Mouse (Mus musculus) CH12.LX (cell line): Measurements from ENCODE around the gene Gclm. TPM values are rescaled to one million over a fixed set of nuclear protein-coding genes. Genes with fewer than 3 reads are reported as not detected.

Source experiments
- DNase-seq: peaks from one replicate; pipeline ENCODE4 v3.0.0-alpha.2; 2013; ENCODE audit errors: extremely low read depth
- H3K27ac ChIP-seq: 2 replicates; pipeline ENCODE4 v1.5.1; 2012; ENCODE audit warnings: low read depth, mild to moderate bottlenecking, control low read depth, moderate library complexity; ENCODE audit not compliant: insufficient read depth
- H3K27me3 ChIP-seq: replicated peaks from 2 replicates; pipeline ENCODE3; 2012; ENCODE audit warnings: inconsistent platforms
- H3K36me3 ChIP-seq, 2 experiments: replicated peaks in 1 of 2; 2 replicates each; pipeline versions ENCODE3 to v1.6.1; 2012; ENCODE audit warnings: inconsistent platforms in 1 of 2, low read length in 1 of 2, mild to moderate bottlenecking in 1 of 2, mixed read lengths in 1 of 2, moderate library complexity in 1 of 2; ENCODE audit not compliant: control insufficient read depth in 1 of 2, insufficient read depth in 1 of 2
- H3K4me1 ChIP-seq, 2 experiments: 2 replicates each; pipeline ENCODE4 v1.6.1; 2012; ENCODE audit warnings: inconsistent platforms in 1 of 2, moderate library complexity in 1 of 2; ENCODE audit not compliant: insufficient read depth in 2 of 2, control insufficient read depth in 1 of 2
- H3K4me2 ChIP-seq: 2 replicates; pipeline ENCODE4 v1.6.1; 2012; ENCODE audit warnings: low read depth, mild to moderate bottlenecking, control low read depth; ENCODE audit not compliant: poor library complexity, insufficient read depth, severe bottlenecking
- H3K4me3 ChIP-seq, 3 experiments: fragments of 150-350 bp in 1 of 3; sonication (generic) in 1 of 3; replicated peaks in 1 of 3; 2 replicates each; pipeline versions ENCODE3 to v1.5.1; 2011 to 2012; ENCODE audit warnings: low read depth in 2 of 3, low read length in 2 of 3, mild to moderate bottlenecking in 2 of 3, moderate library complexity in 2 of 3, control low read depth in 1 of 3, improper control_type of control experiment in 1 of 3, inconsistent platforms in 1 of 3, mixed read lengths in 1 of 3; ENCODE audit not compliant: poor library complexity in 1 of 3
- H3K79me2 ChIP-seq: replicated peaks from 2 replicates; pipeline ENCODE4 v1.6.1; 2012; ENCODE audit warnings: mild to moderate bottlenecking, moderate library complexity; ENCODE audit not compliant: control insufficient read depth, poor library complexity, insufficient read depth, severe bottlenecking; ENCODE audit errors: extremely low read depth
- H3K9ac ChIP-seq: 2 replicates; pipeline ENCODE4 v1.6.1; 2012; ENCODE audit warnings: low read depth, mild to moderate bottlenecking, control low read depth, moderate library complexity; ENCODE audit not compliant: insufficient read depth
- H3K9me3 ChIP-seq: replicated peaks from 2 replicates; pipeline ENCODE3; 2012; ENCODE audit warnings: low read length, inconsistent platforms, mixed read lengths
- CTCF ChIP-seq, 2 experiments: IDR thresholded peaks in 1 of 2; conservative IDR thresholded peaks in 1 of 2; 2 replicates each; pipeline ENCODE4 v1.5.1; 2011 to 2012; ENCODE audit warnings: low read depth in 2 of 2, low read length in 2 of 2, improper control_type of control experiment in 1 of 2, inconsistent platforms in 1 of 2, mild to moderate bottlenecking in 1 of 2, moderate library complexity in 1 of 2
- ELF1 ChIP-seq: IDR thresholded peaks from 2 replicates; pipeline ENCODE4 v1.6.1; 2014; ENCODE audit warnings: low read depth, mild to moderate bottlenecking, inconsistent platforms, low read length, improper control_type of control experiment
- EP300 ChIP-seq: IDR thresholded peaks from 2 replicates; pipeline ENCODE4 v1.6.1; 2011; ENCODE audit warnings: low read length, improper control_type of control experiment
- HCFC1 ChIP-seq: IDR thresholded peaks from 2 replicates; pipeline ENCODE4 v1.6.1; 2012; ENCODE audit warnings: low read depth, mild to moderate bottlenecking, inconsistent platforms, low read length, improper control_type of control experiment
- JUND ChIP-seq: conservative IDR thresholded peaks from 2 replicates; pipeline ENCODE4 v1.6.1; 2011; ENCODE audit warnings: low read depth, low read length, improper control_type of control experiment
- KAT2A ChIP-seq: IDR thresholded peaks from 2 replicates; pipeline ENCODE4 v1.6.1; 2012; ENCODE audit warnings: low read length, improper control_type of control experiment, inconsistent platforms; ENCODE audit not compliant: insufficient replicate concordance
- MXI1 ChIP-seq: IDR thresholded peaks from 2 replicates; pipeline ENCODE4 v1.6.1; 2011; ENCODE audit warnings: mild to moderate bottlenecking, low read depth, low read length, improper control_type of control experiment
- NELFE ChIP-seq: IDR thresholded peaks from 2 replicates; pipeline ENCODE4 v1.6.1; 2011; ENCODE audit warnings: low read depth, low read length, improper control_type of control experiment
- NRF1 ChIP-seq: IDR thresholded peaks from 2 replicates; pipeline ENCODE4 v1.6.1; 2014; ENCODE audit warnings: low read depth, mild to moderate bottlenecking, inconsistent platforms, low read length, improper control_type of control experiment, moderate library complexity
- POLR2AphosphoS2 ChIP-seq: IDR thresholded peaks from 2 replicates; pipeline ENCODE4 v1.6.1; 2011; ENCODE audit warnings: low read depth, low read length, improper control_type of control experiment
- RAD21 ChIP-seq: IDR thresholded peaks from 2 replicates; pipeline ENCODE4 v1.6.1; 2011; ENCODE audit warnings: low read depth, mild to moderate bottlenecking, low read length, improper control_type of control experiment, moderate library complexity
- RCOR1 ChIP-seq: conservative IDR thresholded peaks from 2 replicates; pipeline ENCODE4 v1.6.1; 2012; ENCODE audit warnings: low read depth, mild to moderate bottlenecking, inconsistent platforms, low read length, improper control_type of control experiment
- SMC3 ChIP-seq: IDR thresholded peaks from 2 replicates; pipeline ENCODE4 v1.6.1; 2011; ENCODE audit warnings: low read depth, low read length, improper control_type of control experiment
- TCF12 ChIP-seq: IDR thresholded peaks from 2 replicates; pipeline ENCODE4 v1.6.1; 2014; ENCODE audit warnings: low read depth, mild to moderate bottlenecking, inconsistent platforms, low read length, improper control_type of control experiment
- USF1 ChIP-seq: IDR thresholded peaks from 2 replicates; pipeline ENCODE4 v1.6.1; 2014; ENCODE audit warnings: low read depth, mild to moderate bottlenecking, inconsistent platforms, low read length, improper control_type of control experiment
- USF2 ChIP-seq: conservative IDR thresholded peaks from 2 replicates; pipeline ENCODE4 v1.6.1; 2011; ENCODE audit warnings: low read depth, low read length, improper control_type of control experiment
- ZC3H11A ChIP-seq: IDR thresholded peaks from 2 replicates; pipeline ENCODE4 v1.6.1; 2012; ENCODE audit warnings: low read depth, mild to moderate bottlenecking, inconsistent platforms, low read length, improper control_type of control experiment
- ZNF384 ChIP-seq: IDR thresholded peaks from 2 replicates; pipeline ENCODE4 v1.6.1; 2012; ENCODE audit warnings: low read depth, low read length, improper control_type of control experiment, inconsistent platforms
- dilution Hi-C: fragments of 300-500 bp; cut with MboI; formaldehyde crosslinking; loops from 2 replicates; pipeline ENCODE4 v1.14.3; 2020; ENCODE audit warnings: low sequenced_read_pairs; ENCODE audit not compliant: extremely low pct_unique_long_range_greater_than_20kb, extremely low pct_ligation_motif_present
- in situ Hi-C: fragments of 300-500 bp; cut with MboI; formaldehyde crosslinking; loops from 3 replicates; pipeline ENCODE4 v1.14.3; 2019; ENCODE audit warnings: low sequenced_read_pairs, low pct_ligation_motif_present, low pct_unique_long_range_greater_than_20kb, mixed read lengths
- polyA plus RNA-seq: library from polyadenylated mRNA; unstranded; fragments of >175 nt; gene quantifications from 2 replicates; pipeline ENCODE4 v1.2.1, GENCODE M21; 2012; ENCODE audit warnings: low read depth; ENCODE audit not compliant: insufficient read length
- total RNA-seq, 2 experiments: library from RNA; depleted of rRNA; stranded (reverse); fragments of 300-350 nt in 1 of 2; fragments of >200 nt in 1 of 2; gene quantifications; 2 replicates each; pipeline ENCODE4 v1.2.3; 2012 to 2014

The Gclm gene
- total and polyA plus RNA-seq, 3 experiments: 26.1 to 195 (median 108) TPM

GRCm38 (mm10) chr3:122308981-122309380, 63.6 kb downstream of the Gclm start:
- Histone ChIP-seq H3K4me2 (0 out of 2 replicates have a peak overlapping the region, but pooled peaks have one; percentile 38), H3K27ac (no peak overlapping the region), H3K4me3 (no peak overlapping the region), H3K27me3 (no peaks in the 10 kb centered on the region), H3K4me1 (peaks cover 12 to 49% of the 10 kb centered on the region in 2 experiments; a peak in 3 of 4 replicates), H3K9me3 (no peaks in the 10 kb centered on the region), H3K36me3 (no peaks in the 10 kb centered on the region), H3K9ac (no peak overlapping the region), H3K79me2 (no peaks in the 10 kb centered on the region)
- DNase-seq: no peak
- dilution Hi-C loops (no loop called here), in situ Hi-C loops (no loop called here)
- no peak for TF ChIP-seq EP300
- TF ChIP-seq KAT2A: no peak

GRCm38 (mm10) chr3:122312078-122312477, 66.7 kb downstream of the Gclm start:
- Histone ChIP-seq H3K9me3 (no peaks in the 10 kb centered on the region), H3K79me2 (no peaks in the 10 kb centered on the region), H3K36me3 (no peaks in the 10 kb centered on the region), H3K9ac (no peak overlapping the region), H3K4me1 (peaks cover 8 to 35% of the 10 kb centered on the region in 2 experiments; a peak in 3 of 4 replicates), H3K4me3 (no peak overlapping the region), H3K4me2 (no peak overlapping the region), H3K27ac (no peak overlapping the region), H3K27me3 (no peaks in the 10 kb centered on the region)
- in situ Hi-C loops: no loop called here
- peak; percentile 80 for DNase-seq
- dilution Hi-C loops: no loop called here
- peak; percentile 91 to 98 for TF ChIP-seq CTCF (conservative IDR thresholded peaks at IDR 0.05 in 1 of 2, IDR thresholded peaks at IDR 0.05 in 1 of 2; ENCODE audit: low read depth in 2 of 2, low read length in 2 of 2)
- TF ChIP-seq JUND: no peak
- TF ChIP-seq RCOR1: 0 out of 2 replicates have a peak, but pooled peaks have one; percentile 18
- TF ChIP-seq NRF1: no peak
- peak; percentile 98 for TF ChIP-seq ZC3H11A
- TF ChIP-seq SMC3: peak; percentile 99
- TF ChIP-seq NELFE: peak; percentile 53; the same call in 1 of the 2 replicates
- TF ChIP-seq ZNF384: 0 out of 2 replicates have a peak, but pooled peaks have one; percentile 29
- no peak for TF ChIP-seq USF2
- TF ChIP-seq RAD21: peak; percentile 98
- no peak for TF ChIP-seq EP300

- no peak overlapping the region for H3K4me2 ChIP-seq
- TF ChIP-seq NRF1: no peak
- TF ChIP-seq ELF1: no peak
- no peak for TF ChIP-seq USF1
- TF ChIP-seq MXI1: no peak
- TF ChIP-seq POLR2AphosphoS2: no peak
- no peak for TF ChIP-seq TCF12
- no peak for TF ChIP-seq HCFC1
- no peak for DNase-seq
These were observed 67.7 kb downstream of the Gclm start for GRCm38 (mm10) chr3:122312936-122313629.

More at GRCm38 (mm10) chr3:122312936-122313629, 67.7 kb downstream of the Gclm start:
- Histone ChIP-seq H3K9ac (no peak overlapping the region), H3K27ac (no peak overlapping the region), H3K4me1 (peaks cover 8 to 30% of the 10 kb centered on the region in 2 experiments; a peak in 3 of 4 replicates), H3K79me2 (no peaks in the 10 kb centered on the region), H3K27me3 (no peaks in the 10 kb centered on the region), H3K9me3 (no peaks in the 10 kb centered on the region), H3K4me3 (no peak overlapping the region), H3K36me3 (no peaks in the 10 kb centered on the region)
- dilution Hi-C loops (no loop called here), in situ Hi-C loops (no loop called here)
